Mouse (Mus musculus) limb, embryonic 14.5 days (tissue): Measurements from ENCODE around the gene Zfp759. TPM values are rescaled to one million over a fixed set of nuclear protein-coding genes. Genes with fewer than 3 reads are reported as not detected.
A peak's percentile ranks its signal among the peaks of the same experiment; 100 is the strongest.

ENCODE experiments used
- ATAC-seq: fragments of 200-750 bp; cut with Nextera tagmentation; 2 replicates; pipeline ENCODE4 v1.8.0; 2017; ENCODE audit warnings: low read depth, moderate number of reproducible peaks, moderate TSS enrichment; ENCODE audit not compliant: low FRiP score
- DNase-seq: peaks from one replicate; pipeline ENCODE4 v3.0.0-alpha.2; 2015; ENCODE audit warnings: low spot score
- H3K27ac ChIP-seq: fragments of 300-500 bp; sonication (generic); replicated peaks from 2 replicates; pipeline ENCODE4 v1.5.1; 2014; ENCODE audit warnings: low read depth, mild to moderate bottlenecking, low read length, moderate library complexity, mixed read lengths
- H3K27me3 ChIP-seq: fragments of 300-500 bp; sonication (generic); 2 replicates; pipeline ENCODE4 v1.6.1; 2014; ENCODE audit warnings: low read length, mixed read lengths; ENCODE audit not compliant: control insufficient read depth, insufficient read depth
- H3K36me3 ChIP-seq: fragments of 300-500 bp; sonication (generic); 2 replicates; pipeline ENCODE4 v1.6.1; 2014; ENCODE audit warnings: mild to moderate bottlenecking, low read length, moderate library complexity, mixed read lengths; ENCODE audit not compliant: control insufficient read depth, insufficient read depth
- H3K4me1 ChIP-seq: fragments of 300-500 bp; sonication (generic); 2 replicates; pipeline ENCODE4 v1.6.1; 2014; ENCODE audit warnings: antibody characterized with exemption, low read length, mixed read lengths; ENCODE audit not compliant: control insufficient read depth, insufficient read depth
- H3K4me2 ChIP-seq: fragments of 300-500 bp; sonication (generic); replicated peaks from 2 replicates; pipeline ENCODE4 v1.6.1; 2014; ENCODE audit warnings: low read depth, mild to moderate bottlenecking, low read length, moderate library complexity; ENCODE audit not compliant: severe bottlenecking
- H3K4me3 ChIP-seq: fragments of 300-500 bp; sonication (generic); replicated peaks from 2 replicates; pipeline ENCODE4 v1.5.1; 2014; ENCODE audit warnings: low read length
- H3K9ac ChIP-seq: fragments of 300-500 bp; sonication (generic); 2 replicates; pipeline ENCODE4 v1.6.1; 2014; ENCODE audit warnings: mild to moderate bottlenecking, low read depth, low read length, moderate library complexity; ENCODE audit not compliant: severe bottlenecking
- H3K9me3 ChIP-seq: fragments of 300-500 bp; sonication (generic); 2 replicates; pipeline ENCODE4 v1.6.1; 2016; ENCODE audit warnings: low read length; ENCODE audit not compliant: control insufficient read depth
- POLR2A ChIP-seq: fragments of 200-500 bp; IDR thresholded peaks from 2 replicates; pipeline ENCODE4 v1.8.0; 2012; ENCODE audit warnings: inconsistent platforms, mild to moderate bottlenecking, moderate library complexity, borderline replicate concordance; ENCODE audit not compliant: insufficient read depth, insufficient read length; ENCODE audit errors: extremely low read depth
- WGBS: fragments of 180-500 bp; shearing (Covaris S2); extraction: QIAGEN DNeasy Blood & Tissue Kit; methylation state at CpG from one replicate; pipeline ENCODE4 v1.1.7; 2014; 5-methylcytosine and 5-hydroxymethylcytosine counted together
- polyA plus RNA-seq, 2 experiments: library from polyadenylated mRNA; depleted of rRNA in 1 of 2; stranded (reverse) in 1 of 2; unstranded in 1 of 2; fragments of >200 nt; fragmentation: Nextera tagmentation in 1 of 2; extraction: Ambion mirVana in 1 of 2; gene quantifications; 2 replicates each; pipeline versions ENCODE4 v1.2.1 to v1.2.3; 2012 to 2014

Zfp759 gene
- polyA plus RNA-seq, 2 experiments = 1.7 to 2.8 TPM

DNA sequence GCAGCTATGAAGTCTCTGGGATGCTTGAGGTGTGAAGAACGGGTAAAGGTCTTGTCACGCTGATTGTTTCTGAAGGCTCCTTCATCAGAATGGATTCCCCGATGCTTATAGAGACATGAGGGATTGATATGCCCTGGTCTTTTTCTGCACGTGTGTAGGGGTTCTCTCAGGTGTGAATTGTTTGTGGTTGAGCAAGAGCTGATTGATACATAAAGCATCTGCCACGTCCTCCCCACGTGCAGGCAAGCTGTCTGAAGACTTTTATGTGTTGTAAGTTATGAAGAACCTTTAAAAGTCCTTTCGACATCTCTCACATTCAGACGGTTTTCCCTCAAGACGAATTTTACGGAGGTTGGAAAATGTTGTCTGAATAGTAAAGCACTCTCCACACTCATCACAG lies 23.6 kb upstream of the Zfp759 start, which contains the start of gene Zfp708:
Gene Zfp708, minus strand, starts transcription at position 101 of the 400 bp plus-strand sequence.
- H3K27me3 ChIP-seq = no peaks in the 10 kb centered on the region
- WGBS = 85% methylated on average over 10 of the region's 10 CpGs
- DNase-seq = no peak
- 0 out of 2 replicates have a peak, but pooled peaks cover 4% of the 10 kb centered on the region for H3K36me3 ChIP-seq
- no peak for TF ChIP-seq POLR2A
- H3K4me1 ChIP-seq = no peaks in the 10 kb centered on the region
- ATAC-seq = no peak
- no peak within 1 kb of the TSS for H3K4me3 ChIP-seq
- no peak within 1 kb of the TSS for H3K27ac ChIP-seq
- no peak within 1 kb of the TSS for H3K4me2 ChIP-seq
- H3K9me3 ChIP-seq = no peaks in the 10 kb centered on the region
- H3K9ac ChIP-seq = no peak within 1 kb of the TSS

DNA sequence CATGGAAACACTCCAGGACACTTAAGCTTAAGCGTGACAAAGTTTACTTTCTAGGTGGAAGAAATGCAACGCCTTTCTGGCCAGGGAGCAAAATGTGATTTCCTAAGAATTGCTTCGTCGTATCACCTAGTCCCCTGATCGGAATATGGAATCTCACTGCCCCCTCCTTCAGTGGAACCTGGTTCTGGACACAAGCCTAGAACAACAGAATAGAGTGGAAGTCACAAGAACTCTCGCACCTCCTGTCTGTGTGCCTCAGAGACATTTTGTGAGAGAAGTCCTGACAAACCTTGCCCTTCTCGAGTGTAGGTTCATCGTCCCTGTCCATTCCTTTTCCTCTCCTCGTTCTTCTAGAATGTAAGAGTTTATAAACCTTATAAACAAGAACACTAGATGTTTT lies 13.8 kb upstream of the Zfp759 start:
- peaks cover 5% of the 10 kb centered on the region for H3K36me3 ChIP-seq
- H3K27me3 ChIP-seq = no peaks in the 10 kb centered on the region
- peaks cover 7% of the 10 kb centered on the region; the same call in 1 of the 2 replicates for H3K4me1 ChIP-seq
- ATAC-seq (no peak), DNase-seq (no peak)
- H3K27ac ChIP-seq = peak overlapping the region; percentile 90
- H3K9me3 ChIP-seq = peaks cover 10% of the 10 kb centered on the region
- H3K4me2 ChIP-seq = peak overlapping the region; percentile 69
- 59% methylated on average over 9 of the region's 9 CpGs for WGBS
- no peak for TF ChIP-seq POLR2A
- peak overlapping the region; percentile 71 for H3K4me3 ChIP-seq
- peak overlapping the region; percentile 80 for H3K9ac ChIP-seq

DNA sequence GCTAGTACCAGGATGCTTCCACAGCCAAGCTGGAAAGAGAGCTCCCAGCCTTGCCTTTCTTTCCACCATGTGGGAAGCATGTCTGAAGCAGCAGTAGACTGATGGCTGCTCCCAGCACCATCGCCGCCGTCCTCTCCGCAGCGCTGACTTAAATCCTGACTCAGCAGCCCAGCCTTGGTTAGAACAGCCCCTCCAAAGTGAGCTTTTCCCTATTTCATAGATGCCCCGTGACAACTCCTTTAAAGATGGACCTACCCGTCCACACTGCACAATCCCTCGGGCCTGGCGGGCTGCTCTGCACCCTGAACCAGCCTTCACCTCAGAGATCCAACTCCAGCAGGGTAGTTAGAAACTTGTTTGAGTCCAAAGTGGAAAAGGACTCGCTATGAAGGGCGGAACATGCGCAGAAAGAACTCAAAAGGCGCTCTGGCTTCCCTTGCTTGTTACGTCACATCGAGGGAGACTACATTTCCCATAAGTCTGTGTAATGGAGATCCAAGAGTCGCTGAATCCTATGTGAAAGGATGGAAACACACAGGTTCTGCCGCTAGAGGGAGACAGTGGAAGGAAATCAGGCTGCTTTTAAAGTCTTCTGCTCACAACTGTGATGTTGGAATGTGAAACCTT lies 13.2 kb upstream of the Zfp759 start, which contains the start of gene Gm28557:
Gene Gm28557, minus strand, starts transcription at position 411 of the 627 bp plus-strand sequence.
- H3K9me3 ChIP-seq = peaks cover 10% of the 10 kb centered on the region
- peak within 1 kb of the TSS; percentile 69 for H3K4me2 ChIP-seq
- ATAC-seq (peak; percentile 97), DNase-seq (peak; percentile 98)
- H3K36me3 ChIP-seq = peaks cover 5% of the 10 kb centered on the region
- H3K9ac ChIP-seq = peak within 1 kb of the TSS; percentile 80
- under 1% methylated on average over 17 of the region's 17 CpGs for WGBS
- H3K27ac ChIP-seq = peak within 1 kb of the TSS; percentile 90
- H3K4me3 ChIP-seq = peak within 1 kb of the TSS; percentile 71
- peaks cover 7% of the 10 kb centered on the region; the same call in 1 of the 2 replicates for H3K4me1 ChIP-seq
- no peaks in the 10 kb centered on the region for H3K27me3 ChIP-seq
- TF ChIP-seq POLR2A = peak; percentile 63; the same call in 1 of the 2 replicates

DNA sequence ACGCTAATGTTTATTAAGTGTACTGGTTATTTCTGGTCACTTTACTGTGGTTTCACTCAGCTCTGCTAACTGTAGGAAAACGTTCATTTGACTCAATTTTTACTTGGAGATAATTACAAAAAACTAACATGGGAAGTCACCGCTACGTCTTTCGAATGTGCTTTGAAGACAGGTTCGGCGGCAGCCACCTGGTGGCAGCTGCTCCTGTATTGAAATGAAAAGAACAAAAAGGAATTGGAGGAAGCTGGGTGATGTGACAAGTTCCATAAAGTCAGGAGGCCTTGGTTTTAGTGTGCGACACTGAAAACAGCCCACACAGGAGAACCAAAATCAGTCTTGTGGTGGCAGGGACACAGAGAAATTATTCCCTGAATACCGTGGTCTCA lies 12.6 kb upstream of the Zfp759 start:
- no peak for TF ChIP-seq POLR2A
- no peaks in the 10 kb centered on the region for H3K27me3 ChIP-seq
- peaks cover 5% of the 10 kb centered on the region for H3K36me3 ChIP-seq
- peaks cover 10% of the 10 kb centered on the region for H3K9me3 ChIP-seq
- H3K4me1 ChIP-seq = peaks cover 7% of the 10 kb centered on the region; the same call in 1 of the 2 replicates
- H3K4me2 ChIP-seq = peak overlapping the region; percentile 69
- DNase-seq = no peak
- peak overlapping the region; percentile 71 for H3K4me3 ChIP-seq
- 3% methylated on average over 9 of the region's 9 CpGs for WGBS
- H3K9ac ChIP-seq = peak overlapping the region; percentile 34; the same call in 1 of the 2 replicates
- peak; percentile 69 for ATAC-seq
- peak overlapping the region; percentile 48; the same call in 1 of the 2 replicates for H3K27ac ChIP-seq

DNA sequence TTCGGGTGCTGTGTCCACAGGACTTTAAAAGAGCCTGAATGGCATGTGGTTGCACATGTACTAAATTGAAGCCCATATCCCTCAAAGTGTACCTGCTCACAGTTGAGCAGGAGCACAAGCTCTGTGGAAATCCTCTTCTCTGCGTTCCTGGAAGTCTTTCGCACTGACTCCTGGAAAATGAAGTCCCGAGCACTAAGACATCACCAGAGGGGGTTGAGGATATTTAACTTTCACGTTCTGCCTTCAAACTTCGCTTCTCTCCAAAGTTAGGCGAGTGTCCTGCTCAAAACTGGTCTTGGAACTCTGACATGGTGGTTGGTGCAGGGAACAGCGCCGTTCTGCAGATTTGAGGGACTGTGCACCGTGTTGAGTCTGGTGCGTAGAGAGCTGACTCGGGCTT lies 9.4 kb upstream of the Zfp759 start:
- ATAC-seq (no peak), DNase-seq (no peak)
- 79% methylated on average over 12 of the region's 12 CpGs for WGBS
- Histone ChIP-seq H3K27me3 (no peaks in the 10 kb centered on the region), H3K36me3 (no peaks in the 10 kb centered on the region), H3K4me1 (peaks cover 7% of the 10 kb centered on the region; the same call in 1 of the 2 replicates), H3K9me3 (no peaks in the 10 kb centered on the region), H3K9ac (no peak overlapping the region), H3K4me2 (no peak overlapping the region), H3K27ac (no peak overlapping the region), H3K4me3 (no peak overlapping the region)
- TF ChIP-seq POLR2A = no peak
